Mouse (Mus musculus): Measurements from ENCODE around the gene Ulk1. TPM values are rescaled to one million over a fixed set of nuclear protein-coding genes. Genes with fewer than 3 reads are reported as not detected.

Gene Ulk1
- polyA plus RNA-seq, 1 experiment from 2014 or later, result 6.5 TPM

DNA sequence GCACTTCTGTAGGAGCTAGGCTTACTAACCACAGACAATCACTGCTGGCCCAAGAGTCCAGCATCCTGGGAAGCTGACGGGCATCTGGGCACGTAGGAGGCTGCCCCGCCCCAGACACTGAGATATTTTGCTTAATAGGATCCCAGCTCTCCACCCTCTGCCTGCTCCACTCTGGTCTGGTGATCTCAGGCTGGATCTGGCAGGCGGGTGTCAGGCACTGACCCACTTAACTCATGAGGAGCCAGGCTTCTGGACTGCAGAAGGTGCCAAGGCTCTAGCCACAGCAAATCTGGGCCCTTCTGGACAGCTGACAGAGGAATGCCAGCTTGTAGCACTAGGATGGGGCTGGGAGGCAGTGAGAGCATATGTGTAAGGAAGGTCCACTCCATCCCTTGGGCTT lies 7.7 kb downstream of the Ulk1 start:
- ATAC-seq (ENCODE audit: low FRiP score, low TSS enrichment) (no peak), DNase-seq (ENCODE audit: low spot score) (no peak)
- no peaks in the 10 kb centered on the region; the same call in 1 of the 2 replicates for H3K4me1 ChIP-seq (replicated peaks; ENCODE audit: control insufficient read depth, insufficient read depth)
- 48% methylated on average over 4 of the region's 4 CpGs for WGBS
- H3K4me3 ChIP-seq (ENCODE audit: low read depth, low read length), result no peak overlapping the region
- peaks cover 14% of the 10 kb centered on the region for H3K36me3 ChIP-seq (ENCODE audit: control insufficient read depth, insufficient read depth, low read length)
- peak overlapping the region; percentile 70 for H3K27ac ChIP-seq (replicated peaks)
- H3K4me2 ChIP-seq (replicated peaks; ENCODE audit: low read depth), result no peak overlapping the region
- no peak overlapping the region for H3K9ac ChIP-seq (ENCODE audit: low read length)
- no peak for TF ChIP-seq CTCF (IDR thresholded peaks at IDR 0.05; ENCODE audit: low read depth)
- no peak for TF ChIP-seq EP300 (optimal IDR thresholded peaks at IDR 0.05)
- no peaks in the 10 kb centered on the region for H3K27me3 ChIP-seq (ENCODE audit: control insufficient read depth, insufficient read depth, low read length)
- H3K9me3 ChIP-seq (ENCODE audit: control insufficient read depth, low read length), result no peaks in the 10 kb centered on the region

DNA sequence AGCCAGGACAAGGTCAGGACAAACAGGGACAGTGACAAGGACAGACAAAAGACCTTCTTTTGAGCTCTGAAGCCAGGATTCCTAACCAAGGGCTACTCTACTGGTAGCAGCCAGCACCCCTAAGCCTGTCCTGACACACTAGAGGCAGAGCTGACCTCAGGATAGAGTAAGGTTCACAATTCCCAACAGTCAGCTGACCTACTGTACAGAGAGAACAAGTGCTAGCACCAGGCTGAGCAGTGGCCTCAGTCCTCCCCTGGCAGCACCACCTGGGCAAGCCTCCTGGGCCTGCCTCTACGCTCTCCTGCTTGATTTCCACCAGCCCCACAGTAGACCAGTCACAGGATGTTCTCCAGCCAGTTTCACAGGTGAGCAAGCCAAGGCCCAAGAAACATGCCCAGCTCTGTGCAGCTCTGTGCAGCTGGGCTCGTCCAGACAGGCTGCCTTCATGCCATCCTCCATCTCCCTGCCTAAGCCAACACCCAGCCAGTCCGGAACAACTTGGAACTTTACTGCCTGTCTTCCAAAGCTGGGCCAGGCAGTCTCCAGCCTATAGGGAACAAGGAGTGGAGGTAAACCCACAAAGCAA lies 8.8 kb downstream of the Ulk1 start:
- no peaks in the 10 kb centered on the region for H3K27me3 ChIP-seq (ENCODE audit: control insufficient read depth, insufficient read depth, low read length)
- ATAC-seq (ENCODE audit: low FRiP score, low TSS enrichment), result peak; percentile 32; the same call in 1 of the 2 replicates
- no peak overlapping the region for H3K9ac ChIP-seq (ENCODE audit: low read length)
- WGBS, result 73% methylated on average over 3 of the region's 3 CpGs
- peaks cover 20% of the 10 kb centered on the region for H3K36me3 ChIP-seq (ENCODE audit: control insufficient read depth, insufficient read depth, low read length)
- H3K4me2 ChIP-seq (replicated peaks; ENCODE audit: low read depth), result no peak overlapping the region
- no peaks in the 10 kb centered on the region; the same call in 1 of the 2 replicates for H3K4me1 ChIP-seq (replicated peaks; ENCODE audit: control insufficient read depth, insufficient read depth)
- DNase-seq (ENCODE audit: low spot score), result no peak
- H3K4me3 ChIP-seq (ENCODE audit: low read depth, low read length), result no peak overlapping the region
- TF ChIP-seq EP300 (optimal IDR thresholded peaks at IDR 0.05), result no peak
- H3K27ac ChIP-seq (replicated peaks), result peak overlapping the region; percentile 70
- H3K9me3 ChIP-seq (ENCODE audit: control insufficient read depth, low read length), result no peaks in the 10 kb centered on the region

- peak; percentile 55; the same call in 1 of the 2 replicates for ATAC-seq (ENCODE audit: low FRiP score, low TSS enrichment)
- H3K4me2 ChIP-seq (replicated peaks; ENCODE audit: low read depth), result no peak overlapping the region
- H3K27ac ChIP-seq (replicated peaks), result no peak overlapping the region
- no peaks in the 10 kb centered on the region for H3K9me3 ChIP-seq (ENCODE audit: control insufficient read depth, low read length)
- no peak overlapping the region for H3K4me3 ChIP-seq (ENCODE audit: low read depth, low read length)
- no peaks in the 10 kb centered on the region for H3K27me3 ChIP-seq (ENCODE audit: control insufficient read depth, insufficient read depth, low read length)
- WGBS, result 54% methylated on average over 4 of the region's 4 CpGs
- no peak overlapping the region for H3K9ac ChIP-seq (ENCODE audit: low read length)
- no peaks in the 10 kb centered on the region; the same call in 1 of the 2 replicates for H3K4me1 ChIP-seq (replicated peaks; ENCODE audit: control insufficient read depth, insufficient read depth)
- peak; percentile 54 for DNase-seq (ENCODE audit: low spot score)
- TF ChIP-seq CTCF (IDR thresholded peaks at IDR 0.05; ENCODE audit: low read depth), result no peak
- TF ChIP-seq EP300 (optimal IDR thresholded peaks at IDR 0.05), result no peak
- peaks cover 46% of the 10 kb centered on the region for H3K36me3 ChIP-seq (ENCODE audit: control insufficient read depth, insufficient read depth, low read length)
Observed at GRCm38 (mm10) chr5:110797696-110798095, 12.2 kb downstream of the Ulk1 start.

DNA sequence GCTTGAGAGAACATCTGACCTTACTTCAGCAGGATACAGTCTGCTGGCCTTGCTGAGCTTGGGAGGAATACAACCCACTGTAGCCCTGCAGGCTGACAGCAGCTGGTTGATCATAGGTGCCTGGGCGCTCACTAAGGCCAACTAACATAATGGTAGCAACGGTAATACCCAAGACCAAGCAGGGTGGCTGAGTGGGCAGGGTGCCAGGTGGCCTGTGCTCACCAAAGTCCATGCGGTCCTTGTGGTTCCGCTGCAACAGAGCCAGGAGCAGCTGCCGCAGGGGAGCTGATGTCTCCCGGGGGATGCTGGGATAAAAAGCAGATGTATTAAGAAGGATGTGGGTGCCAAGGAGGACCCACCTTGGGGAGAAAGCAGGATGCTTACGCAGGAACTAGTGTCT lies 15.5 kb downstream of the Ulk1 start:
- Histone ChIP-seq H3K9me3 (ENCODE audit: control insufficient read depth, low read length) (no peaks in the 10 kb centered on the region), H3K4me2 (replicated peaks; ENCODE audit: low read depth) (no peak overlapping the region), H3K27ac (replicated peaks) (no peak overlapping the region), H3K27me3 (ENCODE audit: control insufficient read depth, insufficient read depth, low read length) (no peaks in the 10 kb centered on the region), H3K9ac (ENCODE audit: low read length) (no peak overlapping the region), H3K4me1 (replicated peaks; ENCODE audit: control insufficient read depth, insufficient read depth) (no peaks in the 10 kb centered on the region), H3K36me3 (ENCODE audit: control insufficient read depth, insufficient read depth, low read length) (peaks cover 53% of the 10 kb centered on the region), H3K4me3 (ENCODE audit: low read depth, low read length) (no peak overlapping the region)
- TF ChIP-seq CTCF (IDR thresholded peaks at IDR 0.05; ENCODE audit: low read depth), result no peak
- no peak for TF ChIP-seq EP300 (optimal IDR thresholded peaks at IDR 0.05)
- ATAC-seq (ENCODE audit: low FRiP score, low TSS enrichment), result no peak
- WGBS, result 91% methylated on average over 7 of the region's 7 CpGs
- no peak for DNase-seq (ENCODE audit: low spot score)

- no peak for TF ChIP-seq EP300 (optimal IDR thresholded peaks at IDR 0.05)
- peak; percentile 84 for TF ChIP-seq CTCF (IDR thresholded peaks at IDR 0.05; ENCODE audit: low read depth)
- 47% methylated on average over 5 of the region's 5 CpGs for WGBS
- no peak overlapping the region for H3K27ac ChIP-seq (replicated peaks)
- DNase-seq (ENCODE audit: low spot score), result peak; percentile 54
- H3K9me3 ChIP-seq (ENCODE audit: control insufficient read depth, low read length), result no peaks in the 10 kb centered on the region
- ATAC-seq (ENCODE audit: low FRiP score, low TSS enrichment), result peak; percentile 52
- H3K9ac ChIP-seq (ENCODE audit: low read length), result no peak overlapping the region
- H3K4me2 ChIP-seq (replicated peaks; ENCODE audit: low read depth), result no peak overlapping the region
- H3K4me3 ChIP-seq (ENCODE audit: low read depth, low read length), result no peak overlapping the region
- no peaks in the 10 kb centered on the region for H3K4me1 ChIP-seq (replicated peaks; ENCODE audit: control insufficient read depth, insufficient read depth)
- H3K36me3 ChIP-seq (ENCODE audit: control insufficient read depth, insufficient read depth, low read length), result peaks cover 41% of the 10 kb centered on the region
- no peaks in the 10 kb centered on the region for H3K27me3 ChIP-seq (ENCODE audit: control insufficient read depth, insufficient read depth, low read length)
Observed at GRCm38 (mm10) chr5:110788684-110789083, 21.2 kb downstream of the Ulk1 start.

- TF ChIP-seq CTCF (IDR thresholded peaks at IDR 0.05; ENCODE audit: low read depth) (peak; percentile 55), EP300 (optimal IDR thresholded peaks at IDR 0.05) (no peak)
- DNase-seq (ENCODE audit: low spot score), result no peak
- peaks cover 26% of the 10 kb centered on the region for H3K36me3 ChIP-seq (ENCODE audit: control insufficient read depth, insufficient read depth, low read length)
Observed at GRCm38 (mm10) chr5:110786081-110786835, 23.6 kb downstream of the Ulk1 start.

More at GRCm38 (mm10) chr5:110786081-110786835, 23.6 kb downstream of the Ulk1 start:
- Histone ChIP-seq H3K27me3 (ENCODE audit: control insufficient read depth, insufficient read depth, low read length) (no peaks in the 10 kb centered on the region), H3K4me2 (replicated peaks; ENCODE audit: low read depth) (no peak overlapping the region), H3K9me3 (ENCODE audit: control insufficient read depth, low read length) (no peaks in the 10 kb centered on the region), H3K4me3 (ENCODE audit: low read depth, low read length) (no peak overlapping the region), H3K9ac (ENCODE audit: low read length) (no peak overlapping the region), H3K4me1 (replicated peaks; ENCODE audit: control insufficient read depth, insufficient read depth) (no peaks in the 10 kb centered on the region), H3K27ac (replicated peaks) (no peak overlapping the region)
- no peak for ATAC-seq (ENCODE audit: low FRiP score, low TSS enrichment)
- 81% methylated on average over 11 of the region's 11 CpGs for WGBS

Data from stomach, postnatal 0 days (tissue).